ENCODE assay signal across 8 mouse cellular contexts in genomic region chr11:68967337-68968282, GRCm38 (mm10). TPM values are rescaled to one million over a fixed set of nuclear protein-coding genes. Genes with fewer than 3 reads are reported as not detected.
DNase-seq lines count a peak whose midpoint lies in the region; ATAC-seq and TF ChIP-seq lines count a peak whose summit lies in the region.

Gene Slc25a35, plus strand, starts transcription at chr11:68968131.

- peak within 1 kb of the TSS; percentile 69 for H3K4me3 ChIP-seq in hindbrain, embryonic 10.5 days
- H3K4me3 ChIP-seq in lung, postnatal 0 days (ENCODE audit: low read depth, low read length): peak within 1 kb of the TSS; percentile 52

- H3K9ac ChIP-seq in lung, postnatal 0 days (replicated peaks; ENCODE audit: low read depth): 0 out of 2 replicates have a peak within 1 kb of the TSS, but pooled peaks have one; percentile 26

- ATAC-seq in frontal cortex, adult (ENCODE audit: low TSS enrichment): peak; percentile 98
- ATAC-seq in lung, postnatal 0 days: peak; percentile 97

- peak within 1 kb of the TSS; percentile 85 for H3K27ac ChIP-seq in hindbrain, embryonic 10.5 days
- peak within 1 kb of the TSS; percentile 38; the same call in 1 of the 2 replicates for H3K27ac ChIP-seq in lung, postnatal 0 days (ENCODE audit: low read length)

- H3K9me3 ChIP-seq in hindbrain, embryonic 10.5 days: no peaks in the 10 kb centered on the region
- H3K9me3 ChIP-seq in lung, postnatal 0 days (ENCODE audit: low read length): no peaks in the 10 kb centered on the region

- no peaks in the 10 kb centered on the region for H3K36me3 ChIP-seq in hindbrain, embryonic 10.5 days
- no peaks in the 10 kb centered on the region for H3K36me3 ChIP-seq in lung, postnatal 0 days (ENCODE audit: insufficient read depth, low read length)

- H3K4me1 ChIP-seq in hindbrain, embryonic 10.5 days (replicated peaks): peaks cover 28% of the 10 kb centered on the region
- H3K4me1 ChIP-seq in lung, postnatal 0 days (ENCODE audit: insufficient read depth, low read depth, low read length): peaks cover 10% of the 10 kb centered on the region; the same call in 1 of the 2 replicates

- DNase-seq in MN1 (ENCODE audit: low spot score): peak; percentile 93
- peak; percentile 92 for DNase-seq in cerebellum, adult 9-10 months
- peak; percentile 90 for DNase-seq in hindbrain, embryonic 10.5 days (ENCODE audit: low spot score)
- DNase-seq in layer of hippocampus, adult 9-11 months: peak; percentile 93
- DNase-seq in lung, postnatal 0 days (ENCODE audit: low spot score): peak; percentile 96
- peak; percentile 79 for DNase-seq in ovary, postnatal 14 days (ENCODE audit: low spot score)
- peak; percentile 92 for DNase-seq in thymus, postnatal 14 days

- H3K27me3 ChIP-seq in hindbrain, embryonic 10.5 days (ENCODE audit: insufficient read depth, poor library complexity, severe bottlenecking): peaks cover 18% of the 10 kb centered on the region
- H3K27me3 ChIP-seq in lung, postnatal 0 days (replicated peaks; ENCODE audit: insufficient read depth, low read length): no peaks in the 10 kb centered on the region

- peak; percentile 12; the same call in 1 of the 2 replicates for TF ChIP-seq EP300 in lung, postnatal 0 days (IDR thresholded peaks at IDR 0.05)

- peak; percentile 44 for TF ChIP-seq CTCF in lung, postnatal 0 days (IDR thresholded peaks at IDR 0.05)

- WGBS in hindbrain, embryonic 10.5 days: 2% methylated on average over 50 of the region's 50 CpGs
- WGBS in lung, postnatal 0 days: 1% methylated on average over 50 of the region's 50 CpGs

- peak within 1 kb of the TSS; percentile 79 for H3K4me2 ChIP-seq in lung, postnatal 0 days (replicated peaks; ENCODE audit: low read depth, low read length)

RNA-seq across cellular contexts. Expression of gene Slc25a35, which starts in this region (rescaled TPM):
- polyA plus RNA-seq in hindbrain, embryonic 10.5 days (2016; fragmentation: Nextera tagmentation; extraction: Ambion mirVana): 2.0 and 2.5 TPM in 2 replicates
- polyA plus RNA-seq in lung, postnatal 0 days (2015; fragmentation: Nextera tagmentation; extraction: Ambion mirVana): 4.3 and 5.5 TPM in 2 replicates

Comparison
In these comparisons a context has a peak if more than half of its experiments do, and no peak if none do; other contexts are left out.
1. Peak in every context shown above with its lines: DNase-seq, ATAC-seq, H3K4me3 ChIP-seq and H3K27ac ChIP-seq.